Comparison of ENCODE assay signal across 9 mouse cellular contexts in the genomic region with DNA sequence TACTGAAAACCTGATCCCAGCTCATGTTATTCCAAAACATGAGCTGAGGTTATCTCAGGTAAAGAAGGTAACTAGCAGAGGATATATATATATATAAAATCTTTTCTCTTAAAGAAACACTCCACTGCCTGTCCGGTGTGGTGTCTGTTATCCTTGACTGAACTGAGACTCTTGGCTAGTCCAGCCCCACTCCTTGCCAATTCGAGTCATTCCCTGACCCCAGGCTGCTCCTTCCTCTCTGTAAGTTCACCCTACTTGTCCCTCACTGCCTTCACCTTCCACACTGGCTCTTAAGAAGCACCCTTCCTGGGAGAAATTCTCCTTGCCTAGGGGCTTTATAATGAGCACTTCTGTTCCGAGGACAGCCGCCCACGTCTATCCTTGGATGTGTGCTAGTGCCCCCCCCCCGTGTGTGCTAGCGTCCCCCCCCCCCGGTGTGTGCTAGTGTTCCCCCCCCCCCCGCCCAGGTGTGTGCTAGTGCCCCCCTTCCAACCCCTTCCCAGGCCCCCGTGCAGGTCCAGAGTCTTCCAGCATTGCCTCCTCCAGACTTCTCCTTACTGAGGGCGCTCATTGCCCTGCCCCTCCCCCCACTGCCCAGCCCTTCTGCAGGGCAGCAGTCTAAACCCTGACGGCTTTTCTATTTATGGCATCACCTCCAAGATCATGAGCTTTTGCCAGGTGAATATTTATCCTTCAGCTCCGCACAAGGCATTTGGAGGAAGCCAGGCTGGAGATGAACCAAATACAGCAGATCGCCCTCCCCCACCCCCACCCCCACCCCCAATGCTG.
DNase-seq lines count a peak whose midpoint lies in the region; ATAC-seq lines count a peak whose summit lies in the region.
"Had no signal": no experiment of that assay in that cellular context is flagged by ENCODE, and none has a peak within 500 bp of the region (broad histone marks: within the 10 kb centered on the region; RNA-seq: fewer than 3 reads in every experiment).

No protein-coding gene starts in this region.

- no peak for DNase-seq in forebrain, embryonic 10.5 days (ENCODE audit: extremely low spot score, low spot score)
- no peak for DNase-seq in forebrain, embryonic 14.5 days (ENCODE audit: low spot score)
- peak; percentile 30 for DNase-seq in brain, adult 2 months (ENCODE audit: low read depth, low spot score)
- DNase-seq in kidney, postnatal 14 days = peak; percentile 68
- DNase-seq in skeletal muscle tissue, adult 2 months (ENCODE audit: low read depth, low spot score) = peak; percentile 90
- no peak for DNase-seq in B cell, adult 2 months
- DNase-seq in frontal cortex, postnatal 10 days (ENCODE audit: low spot score in 2 of 2) = no peak
- DNase-seq: liver, embryonic 13.5 days had no signal

- H3K9me3 ChIP-seq in forebrain, embryonic 10.5 days = no peaks in the 10 kb centered on the region
- no peaks in the 10 kb centered on the region for H3K9me3 ChIP-seq in forebrain, embryonic 14.5 days (replicated peaks; ENCODE audit: control insufficient read depth, low read length)
- H3K9me3 ChIP-seq in heart, embryonic 15.5 days (replicated peaks) = no peaks in the 10 kb centered on the region
- H3K9me3 ChIP-seq: liver, embryonic 13.5 days had no signal

- H3K36me3 ChIP-seq in forebrain, embryonic 10.5 days (replicated peaks) = no peaks in the 10 kb centered on the region
- no peaks in the 10 kb centered on the region for H3K36me3 ChIP-seq in forebrain, embryonic 14.5 days (ENCODE audit: control insufficient read depth, insufficient read depth, low read length)
- H3K36me3 ChIP-seq in heart, embryonic 15.5 days = no peaks in the 10 kb centered on the region
- H3K36me3 ChIP-seq: liver, embryonic 13.5 days had no signal

- 35% methylated on average over 12 of the region's 14 CpGs for WGBS in forebrain, embryonic 10.5 days
- WGBS in forebrain, embryonic 14.5 days = 35% methylated on average over 11 of the region's 14 CpGs
- WGBS in heart, embryonic 15.5 days = 32% methylated on average over 11 of the region's 14 CpGs

- H3K27me3 ChIP-seq in forebrain, embryonic 10.5 days (ENCODE audit: poor library complexity, severe bottlenecking) = peaks cover 26% of the 10 kb centered on the region
- H3K27me3 ChIP-seq in forebrain, embryonic 14.5 days (replicated peaks; ENCODE audit: control insufficient read depth, insufficient read depth, low read length) = no peaks in the 10 kb centered on the region
- H3K27me3 ChIP-seq in heart, embryonic 15.5 days = no peaks in the 10 kb centered on the region

- H3K27ac ChIP-seq in forebrain, embryonic 10.5 days = peak overlapping the region; percentile 48; the same call in 1 of the 2 replicates
- H3K27ac ChIP-seq in forebrain, embryonic 14.5 days (ENCODE audit: low read depth, low read length) = no peak overlapping the region
- no peak overlapping the region for H3K27ac ChIP-seq in heart, embryonic 15.5 days
- H3K27ac ChIP-seq: liver, embryonic 13.5 days had no signal

- no peak overlapping the region for H3K4me2 ChIP-seq in forebrain, embryonic 14.5 days (ENCODE audit: low read length)
- peak overlapping the region; percentile 33 for H3K4me2 ChIP-seq in heart, embryonic 15.5 days
- H3K4me2 ChIP-seq: liver, embryonic 13.5 days had no signal

- H3K4me1 ChIP-seq in forebrain, embryonic 10.5 days = peaks cover 23% of the 10 kb centered on the region
- H3K4me1 ChIP-seq in forebrain, embryonic 14.5 days (ENCODE audit: control insufficient read depth, insufficient read depth, low read length) = no peaks in the 10 kb centered on the region
- peaks cover 26% of the 10 kb centered on the region for H3K4me1 ChIP-seq in heart, embryonic 15.5 days (replicated peaks)
- H3K4me1 ChIP-seq: liver, embryonic 13.5 days had no signal

- peak overlapping the region; percentile 14; the same call in 1 of the 2 replicates for H3K4me3 ChIP-seq in forebrain, embryonic 10.5 days
- H3K4me3 ChIP-seq in forebrain, embryonic 14.5 days (ENCODE audit: low read depth, low read length) = no peak overlapping the region
- H3K4me3 ChIP-seq in heart, embryonic 15.5 days = no peak overlapping the region
- H3K4me3 ChIP-seq: liver, embryonic 13.5 days had no signal

- no peak for ATAC-seq in forebrain, embryonic 14.5 days
- no peak; the same call in 1 of the 2 replicates for ATAC-seq in heart, embryonic 15.5 days (replicated peaks; ENCODE audit: insufficient number of reproducible peaks, insufficient read depth, low FRiP score, low read depth)

- no peak overlapping the region for H3K9ac ChIP-seq in forebrain, embryonic 14.5 days (ENCODE audit: low read length)
- no peak overlapping the region for H3K9ac ChIP-seq in heart, embryonic 15.5 days
- H3K9ac ChIP-seq: liver, embryonic 13.5 days had no signal

Comparison
In these comparisons a context has a peak if more than half of its experiments do, and no peak if none do; other contexts are left out.
1. DNase-seq: peak in brain, adult 2 months (single experiment), kidney, postnatal 14 days (single experiment) and skeletal muscle tissue, adult 2 months (single experiment); none in forebrain, embryonic 10.5 days (single experiment), forebrain, embryonic 14.5 days (single experiment), B cell, adult 2 months (0 of 2) and frontal cortex, postnatal 10 days (0 of 2).